Mouse (Mus musculus): Measurements from ENCODE around the gene Fam180a.

DNA sequence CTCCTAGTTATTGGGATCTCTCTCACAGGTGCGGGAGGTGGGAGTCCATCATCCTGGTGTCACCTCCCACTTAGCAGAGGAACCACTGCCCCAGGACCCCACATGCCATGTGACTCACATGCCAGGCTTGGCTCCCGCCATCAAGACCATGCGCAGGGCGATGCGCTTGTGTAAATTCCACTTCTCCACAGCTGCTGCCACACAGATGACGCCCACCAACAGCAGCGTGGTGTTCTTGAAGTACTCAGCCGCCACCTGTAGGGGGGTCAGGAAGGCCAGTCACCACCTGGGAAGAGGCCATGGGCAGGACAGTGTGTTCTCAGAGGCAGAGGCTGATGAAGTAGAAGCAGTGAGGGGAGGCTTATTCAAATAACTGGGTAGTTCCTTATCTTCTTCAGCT is 36.3 kb downstream of the Fam180a start:
- TF ChIP-seq CTCF (IDR thresholded peaks at IDR 0.05; ENCODE audit: low read depth) (peak; percentile 14; the same call in 1 of the 2 replicates), EP300 (IDR thresholded peaks at IDR 0.05; ENCODE audit: low read depth) (no peak)

All from liver, embryonic 14.5 days (tissue).